Mouse (Mus musculus): ENCODE data around the gene Commd9.

- no peak for TF ChIP-seq CTCF (IDR thresholded peaks at IDR 0.05; ENCODE audit: low read depth, low read length)
- no peak for TF ChIP-seq POLR2A (IDR thresholded peaks at IDR 0.05; ENCODE audit: borderline replicate concordance, low read depth, low read length)
These were observed 16.1 kb downstream of the Commd9 start for GRCm38 (mm10) chr2:101902196-101902595.

Measured in bone marrow macrophage, adult 2 months (primary cell).